Mouse (Mus musculus) right cerebral cortex, postnatal 25 days (tissue): ENCODE results near the gene Cyp3a41a.
"Not testable (repeated sequence)": the region's sequence is repeated elsewhere in the genome, so short reads cannot be mapped to it uniquely, and the experiment has no call there.

ENCODE experiments used
- DNase-seq: peaks from one replicate; pipeline ENCODE4 v3.0.0; 2022

Cyp3a41a gene

DNA sequence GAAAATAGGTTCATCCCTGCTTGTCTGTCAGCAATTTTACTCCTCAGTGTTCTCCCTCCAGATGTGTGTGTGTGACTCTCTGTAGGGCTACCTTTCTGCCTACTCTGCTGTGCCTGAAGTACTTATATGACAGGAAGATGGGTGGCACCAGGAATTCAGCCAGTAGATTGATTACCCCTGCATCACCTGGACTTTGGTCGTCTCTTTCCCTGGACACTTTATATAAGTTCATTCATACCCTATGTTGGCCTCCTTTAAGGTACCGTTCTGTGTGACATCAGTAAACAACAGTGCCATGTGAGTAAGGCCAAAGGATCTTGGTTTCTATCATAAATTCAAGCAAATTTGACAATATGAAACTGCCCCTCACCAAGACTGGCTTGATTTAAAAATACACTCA lies at the start of gene Cyp3a41a:
TSS of gene Cyp3a41a (minus strand) at position 101 of the 400 bp plus-strand sequence.
- not testable (repeated sequence) for DNase-seq

DNA sequence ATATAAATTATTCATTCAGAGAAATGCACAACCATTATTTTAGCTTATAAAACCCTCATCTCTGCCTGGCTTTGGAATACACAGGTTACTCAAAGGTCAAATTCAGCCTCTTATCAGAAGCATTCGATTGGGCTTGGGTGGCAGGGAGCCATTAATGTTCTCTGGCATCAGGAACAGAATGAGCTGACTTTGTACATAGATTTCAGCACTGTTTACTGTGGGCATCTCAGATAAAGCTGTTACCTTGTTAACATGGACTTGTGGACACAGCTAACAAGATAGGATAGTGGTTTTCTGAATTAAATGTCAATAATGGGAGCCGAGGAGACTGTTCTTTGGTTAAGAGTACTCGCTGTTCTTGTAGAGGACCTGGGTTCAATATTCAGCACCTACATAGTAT lies 17.6 kb upstream of the Cyp3a41a start:
- DNase-seq = not testable (repeated sequence)

DNA sequence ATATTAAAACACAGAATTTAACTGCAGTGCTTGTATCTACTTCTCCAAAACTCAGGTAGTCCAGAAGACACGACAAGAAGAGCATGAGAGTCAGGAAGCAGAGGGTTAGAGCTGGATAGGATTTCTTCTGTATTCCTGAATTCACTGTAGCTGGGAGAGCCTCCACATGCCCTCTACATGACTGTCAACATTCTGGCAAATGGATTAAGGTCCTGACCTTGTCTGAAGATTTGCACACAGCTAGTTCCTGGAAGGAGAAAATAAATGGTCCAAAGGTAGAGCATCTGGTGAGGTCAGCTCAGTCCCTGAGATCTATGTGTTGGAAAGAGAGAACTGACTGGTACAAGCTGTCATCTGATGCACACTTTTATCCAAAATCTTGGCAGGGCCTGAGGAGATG lies 5.6 kb downstream of the Cyp3a41a start:
- DNase-seq = not testable (repeated sequence)

DNA sequence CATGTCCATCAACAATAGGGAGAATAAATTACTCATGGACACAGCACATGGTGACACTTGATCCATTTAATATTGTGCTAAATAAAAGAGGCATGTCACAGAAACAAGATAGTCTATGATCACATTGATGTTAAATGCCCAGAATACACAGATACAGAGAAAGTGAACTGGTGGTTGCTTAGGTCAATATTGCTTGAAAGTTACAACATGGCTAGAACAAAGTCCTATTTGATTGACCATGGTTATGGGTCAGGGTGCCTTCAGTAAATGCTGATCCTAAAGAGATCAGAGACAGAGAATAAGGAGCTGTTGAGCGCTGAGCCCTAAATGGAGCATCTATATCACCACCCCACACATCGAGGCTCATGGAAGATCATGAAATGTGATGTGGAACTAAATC lies 12.6 kb downstream of the Cyp3a41a start:
- DNase-seq = not testable (repeated sequence)

DNA sequence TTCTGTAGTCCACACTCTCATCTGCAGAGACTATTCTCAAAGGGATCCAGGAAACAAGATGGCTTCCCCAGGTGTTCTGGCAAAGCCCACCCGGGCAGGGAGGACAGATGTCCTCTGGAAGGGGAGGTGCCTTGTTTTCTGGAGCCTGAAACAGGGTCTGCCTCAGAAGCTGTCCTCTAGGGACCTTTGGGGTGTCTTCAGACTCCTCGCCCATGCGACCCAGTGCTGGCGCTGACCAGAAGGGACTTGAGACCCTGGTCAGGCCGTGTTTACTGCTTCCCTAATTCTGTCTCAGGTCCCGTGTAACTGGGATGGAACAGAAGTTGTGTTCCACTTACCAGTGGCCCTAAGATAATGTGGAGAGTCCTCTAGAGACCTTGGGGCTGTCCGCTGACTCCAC lies 57.9 kb downstream of the Cyp3a41a start:
- no peak for DNase-seq

DNA sequence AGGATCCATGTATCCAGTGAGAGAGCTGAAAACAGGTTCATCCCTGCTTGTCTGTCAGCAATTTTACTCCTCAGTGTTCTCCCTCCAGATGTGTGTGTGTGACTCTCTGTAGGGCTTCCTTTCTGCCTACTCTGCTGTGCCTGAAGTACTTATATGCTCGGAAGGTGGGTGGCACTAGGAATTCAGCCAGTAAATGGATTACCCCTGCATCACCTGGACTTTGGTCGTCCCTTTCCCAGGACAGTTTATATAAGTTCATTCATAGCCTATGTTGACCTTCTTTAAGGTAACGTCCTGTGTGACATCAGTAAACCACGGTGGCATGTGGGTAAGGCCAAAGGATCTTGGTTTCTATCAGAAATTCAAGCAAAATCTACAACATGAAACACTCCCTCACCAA lies 72.2 kb downstream of the Cyp3a41a start:
- no peak for DNase-seq
